Mouse (Mus musculus) liver, embryonic 11.5 days (tissue): Measurements from ENCODE around the gene Pigh. TPM values are rescaled to one million over a fixed set of nuclear protein-coding genes. Genes with fewer than 3 reads are reported as not detected.

Experiments used
- ATAC-seq: fragments of 200-750 bp; cut with Nextera tagmentation; replicated peaks from 2 replicates; pipeline ENCODE4 v1.8.0; 2017; ENCODE audit warnings: moderate number of reproducible peaks, mild to moderate bottlenecking, moderate TSS enrichment, moderate library complexity; ENCODE audit not compliant: low FRiP score
- DNase-seq: peaks from one replicate; pipeline ENCODE4 v3.0.0-alpha.2; 2017; ENCODE audit warnings: low spot score
- H3K27ac ChIP-seq: fragments of 300-500 bp; sonication (generic); 2 replicates; pipeline ENCODE4 v1.5.1; 2014; ENCODE audit warnings: mild to moderate bottlenecking, low read depth, low read length, control low read depth
- H3K27me3 ChIP-seq: fragments of 300-500 bp; sonication (generic); replicated peaks from 2 replicates; pipeline ENCODE4 v1.6.1; 2014; ENCODE audit warnings: low read length, mixed read lengths; ENCODE audit not compliant: control insufficient read depth, insufficient read depth
- H3K36me3 ChIP-seq: fragments of 300-500 bp; sonication (generic); 2 replicates; pipeline ENCODE4 v1.6.1; 2014; ENCODE audit warnings: mild to moderate bottlenecking, low read length, moderate library complexity, mixed read lengths; ENCODE audit not compliant: control insufficient read depth, insufficient read depth
- H3K4me1 ChIP-seq: fragments of 300-500 bp; sonication (generic); replicated peaks from 2 replicates; pipeline ENCODE4 v1.6.1; 2014; ENCODE audit warnings: low read length, mixed read lengths; ENCODE audit not compliant: control insufficient read depth, insufficient read depth
- H3K4me2 ChIP-seq: fragments of 300-500 bp; sonication (generic); 2 replicates; pipeline ENCODE4 v1.6.1; 2014; ENCODE audit warnings: mild to moderate bottlenecking, control low read depth, moderate library complexity
- H3K4me3 ChIP-seq: fragments of 300-500 bp; sonication (generic); 2 replicates; pipeline ENCODE4 v1.5.1; 2014; ENCODE audit warnings: low read depth, low read length, control low read depth
- H3K9ac ChIP-seq: fragments of 300-500 bp; sonication (generic); 2 replicates; pipeline ENCODE4 v1.6.1; 2014; ENCODE audit warnings: low read depth, low read length, control low read depth
- H3K9me3 ChIP-seq: fragments of 300-500 bp; sonication (generic); 2 replicates; pipeline ENCODE4 v1.6.1; 2016; ENCODE audit warnings: low read length, inconsistent platforms, mixed read lengths; ENCODE audit not compliant: control insufficient read depth
- WGBS: fragments of 180-500 bp; shearing (Covaris S2); extraction: QIAGEN DNeasy Blood & Tissue Kit; methylation state at CpG from one replicate; pipeline ENCODE4 v1.1.7; 2014; 5-methylcytosine and 5-hydroxymethylcytosine counted together
- polyA plus RNA-seq: library from polyadenylated mRNA; unstranded; fragments of >200 nt; fragmentation: Nextera tagmentation; extraction: Ambion mirVana; gene quantifications from 2 replicates; pipeline ENCODE4 v1.2.1, GENCODE M21; 2014

The Pigh gene
- polyA plus RNA-seq, 1 experiment from 2014 or later: 17.0 TPM

- no peak overlapping the region for H3K4me2 ChIP-seq
- H3K9ac ChIP-seq: no peak overlapping the region
- H3K27ac ChIP-seq: no peak overlapping the region
- ATAC-seq (no peak), DNase-seq (no peak)
- no peaks in the 10 kb centered on the region for H3K27me3 ChIP-seq
- H3K9me3 ChIP-seq: no peaks in the 10 kb centered on the region
- H3K36me3 ChIP-seq: no peaks in the 10 kb centered on the region; the same call in 1 of the 2 replicates
- no peaks in the 10 kb centered on the region for H3K4me1 ChIP-seq
- 82% methylated on average over 9 of the region's 9 CpGs for WGBS
- no peak overlapping the region for H3K4me3 ChIP-seq
These were observed 29.3 kb downstream of the Pigh start for GRCm38 (mm10) chr12:79060134-79060533.

DNA sequence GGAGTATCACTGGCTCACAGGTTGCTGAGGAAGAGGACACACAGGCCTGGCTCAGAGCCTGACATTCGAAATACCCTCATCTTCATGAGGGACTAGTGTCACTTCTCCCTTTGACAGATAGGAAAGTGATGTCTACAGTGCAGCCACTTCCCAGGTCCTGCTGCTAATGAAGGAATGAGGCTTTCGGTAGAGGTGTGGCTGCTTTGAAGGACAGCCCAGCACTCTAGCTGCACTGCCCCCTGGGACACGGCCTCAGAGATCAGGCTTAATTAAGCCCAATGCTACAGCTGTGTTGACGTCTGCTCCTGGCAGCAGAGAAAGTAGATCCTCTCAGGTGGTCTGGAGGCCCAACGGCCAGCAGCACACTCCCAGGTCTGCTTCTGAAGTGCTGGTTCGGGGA lies 29.9 kb downstream of the Pigh start:
- WGBS: 82% methylated on average over 6 of the region's 6 CpGs

GRCm38 (mm10) chr12:79055276-79055675 lies 34.2 kb downstream of the Pigh start:
- Histone ChIP-seq H3K4me1 (no peaks in the 10 kb centered on the region; the same call in 1 of the 2 replicates), H3K4me3 (no peak overlapping the region), H3K36me3 (no peaks in the 10 kb centered on the region; the same call in 1 of the 2 replicates), H3K9me3 (no peaks in the 10 kb centered on the region), H3K4me2 (no peak overlapping the region), H3K9ac (no peak overlapping the region), H3K27me3 (no peaks in the 10 kb centered on the region), H3K27ac (no peak overlapping the region)
- peak; percentile 89 for ATAC-seq
- peak; percentile 34 for DNase-seq
- 55% methylated on average over 7 of the region's 7 CpGs for WGBS

More for the DNA sequence above, 29.9 kb downstream of the Pigh start:
- no peaks in the 10 kb centered on the region for H3K4me1 ChIP-seq
- ATAC-seq (no peak), DNase-seq (no peak)
- no peak overlapping the region for H3K9ac ChIP-seq
- H3K27ac ChIP-seq: no peak overlapping the region
- no peaks in the 10 kb centered on the region for H3K27me3 ChIP-seq
- H3K36me3 ChIP-seq: no peaks in the 10 kb centered on the region; the same call in 1 of the 2 replicates
- no peak overlapping the region for H3K4me3 ChIP-seq
- H3K9me3 ChIP-seq: no peaks in the 10 kb centered on the region
- H3K4me2 ChIP-seq: no peak overlapping the region

DNA sequence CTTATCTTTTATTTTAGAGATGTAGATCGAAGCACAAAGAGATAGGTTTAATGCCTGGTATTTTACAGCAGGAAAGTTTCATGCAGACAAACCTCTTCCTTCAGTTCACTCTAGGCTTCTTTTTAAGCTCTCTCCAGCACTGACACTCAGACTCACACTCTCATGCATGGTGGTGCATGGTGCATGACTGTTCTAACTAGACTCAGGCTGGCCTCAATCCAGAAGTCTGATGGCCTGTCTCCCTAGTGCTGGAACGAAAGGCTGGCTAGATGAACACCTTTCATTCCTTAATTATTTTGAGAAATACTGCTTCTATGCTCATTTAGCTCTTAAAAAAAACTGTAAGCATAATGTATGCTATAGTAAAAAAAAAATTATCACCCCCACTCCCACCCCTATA lies 37.4 kb downstream of the Pigh start:
- no peak for ATAC-seq

DNA sequence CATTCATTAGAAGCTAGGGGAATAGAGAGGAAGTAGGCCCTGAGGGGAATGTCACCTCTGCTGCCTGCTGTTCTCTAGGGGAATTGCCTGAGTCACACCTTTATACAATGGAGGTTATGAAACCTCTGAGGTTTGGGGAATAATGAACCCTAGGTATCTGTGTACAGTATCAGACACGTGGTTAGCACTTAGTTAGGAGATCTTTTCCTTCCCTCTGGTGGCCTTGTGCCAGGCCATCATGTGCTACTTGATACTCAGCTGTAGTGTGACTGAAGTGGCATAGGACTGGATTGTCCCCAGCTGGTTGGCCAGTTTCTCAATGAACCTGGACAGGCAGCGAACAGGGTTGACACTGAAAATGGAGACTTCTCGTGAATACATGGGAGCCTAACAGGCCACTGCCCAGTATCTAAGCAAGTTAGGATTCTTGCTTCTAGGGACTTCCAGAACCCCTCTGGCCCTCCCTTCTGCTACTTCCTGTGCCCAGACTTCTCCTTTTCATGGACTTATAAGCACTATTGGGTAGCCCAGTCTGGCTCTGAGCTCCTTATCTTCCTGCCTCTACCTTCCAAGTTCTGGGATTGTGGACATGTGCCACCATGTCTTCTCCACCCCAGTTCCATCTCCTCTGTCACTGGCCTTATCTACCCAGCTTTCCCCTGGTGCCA lies 38.8 kb downstream of the Pigh start:
- Histone ChIP-seq H3K27ac (no peak overlapping the region), H3K4me3 (no peak overlapping the region), H3K4me2 (no peak overlapping the region), H3K36me3 (no peaks in the 10 kb centered on the region), H3K9ac (no peak overlapping the region), H3K4me1 (no peaks in the 10 kb centered on the region; the same call in 1 of the 2 replicates), H3K27me3 (no peaks in the 10 kb centered on the region), H3K9me3 (no peaks in the 10 kb centered on the region)
- DNase-seq (no peak), ATAC-seq (no peak)
- 79% methylated on average over 3 of the region's 3 CpGs for WGBS

More for the DNA sequence above, 37.4 kb downstream of the Pigh start:
- Histone ChIP-seq H3K27ac (no peak overlapping the region), H3K27me3 (no peaks in the 10 kb centered on the region), H3K36me3 (no peaks in the 10 kb centered on the region), H3K4me1 (no peaks in the 10 kb centered on the region; the same call in 1 of the 2 replicates), H3K9ac (no peak overlapping the region), H3K4me2 (no peak overlapping the region), H3K9me3 (no peaks in the 10 kb centered on the region), H3K4me3 (no peak overlapping the region)
- no peak for DNase-seq
- 85% methylated on average over 2 of the region's 2 CpGs for WGBS

- H3K27ac ChIP-seq: no peak overlapping the region
- no peak overlapping the region for H3K4me3 ChIP-seq
- H3K9me3 ChIP-seq: no peaks in the 10 kb centered on the region
- ATAC-seq (no peak), DNase-seq (no peak)
- no peaks in the 10 kb centered on the region for H3K27me3 ChIP-seq
- no peaks in the 10 kb centered on the region; the same call in 1 of the 2 replicates for H3K4me1 ChIP-seq
- H3K4me2 ChIP-seq: no peak overlapping the region
- no peaks in the 10 kb centered on the region for H3K36me3 ChIP-seq
- 78% methylated on average over 2 of the region's 2 CpGs for WGBS
- H3K9ac ChIP-seq: no peak overlapping the region
These were observed 39.6 kb downstream of the Pigh start for GRCm38 (mm10) chr12:79049807-79050206.

DNA sequence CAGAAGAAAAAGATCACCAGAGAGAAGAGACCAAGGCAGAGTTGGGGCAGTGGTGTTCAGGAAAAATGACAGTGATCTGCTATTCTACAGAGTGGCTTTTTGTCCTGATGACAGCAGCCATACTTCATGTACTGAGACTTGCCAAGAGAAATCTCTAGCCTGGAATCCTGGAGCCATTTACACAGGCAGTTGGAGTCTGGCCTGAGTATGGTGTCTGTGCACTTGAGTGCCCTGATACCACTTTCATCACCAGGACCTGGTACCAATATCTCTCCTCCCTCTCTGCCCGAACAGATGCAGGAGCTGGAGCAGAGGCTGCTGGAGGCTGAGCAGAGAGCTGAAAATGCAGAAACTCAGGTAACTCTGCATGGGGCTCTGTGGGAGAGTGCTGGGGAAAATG lies 40.6 kb downstream of the Pigh start:
- H3K27ac ChIP-seq: no peak overlapping the region
- no peaks in the 10 kb centered on the region; the same call in 1 of the 2 replicates for H3K4me1 ChIP-seq
- 83% methylated on average over 1 of the region's 1 CpGs for WGBS
- H3K4me2 ChIP-seq: no peak overlapping the region
- H3K9me3 ChIP-seq: no peaks in the 10 kb centered on the region
- DNase-seq: no peak
- no peak overlapping the region for H3K4me3 ChIP-seq
- ATAC-seq: no peak
- no peaks in the 10 kb centered on the region for H3K36me3 ChIP-seq
- H3K27me3 ChIP-seq: no peaks in the 10 kb centered on the region
- H3K9ac ChIP-seq: no peak overlapping the region

GRCm38 (mm10) chr12:79047203-79047602 lies 42.2 kb downstream of the Pigh start:
- Histone ChIP-seq H3K4me2 (no peak overlapping the region), H3K4me3 (no peak overlapping the region), H3K9me3 (no peaks in the 10 kb centered on the region), H3K27ac (no peak overlapping the region), H3K36me3 (no peaks in the 10 kb centered on the region), H3K4me1 (no peaks in the 10 kb centered on the region), H3K27me3 (no peaks in the 10 kb centered on the region), H3K9ac (no peak overlapping the region)
- no peak for ATAC-seq
- no peak for DNase-seq
- 80% methylated on average over 7 of the region's 7 CpGs for WGBS

DNA sequence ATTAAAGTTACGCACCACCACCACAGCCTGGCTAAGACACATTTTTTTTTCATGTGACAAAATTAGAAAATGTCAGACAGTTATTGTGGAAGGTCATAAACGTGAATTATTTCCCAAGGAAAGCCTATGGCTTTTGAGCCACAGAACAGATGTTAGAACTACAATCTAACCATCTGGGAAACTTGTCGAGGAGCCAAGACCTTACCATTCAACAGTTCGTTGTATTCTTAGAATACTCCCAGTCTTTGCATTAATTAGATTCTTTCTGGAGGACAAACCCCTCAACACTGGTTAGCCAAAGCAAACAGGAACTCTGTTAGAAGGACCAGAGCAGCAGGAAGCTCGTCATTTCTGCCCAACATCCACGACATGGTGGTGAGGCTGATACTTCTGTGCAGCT lies 43.3 kb downstream of the Pigh start:
- Histone ChIP-seq H3K4me2 (no peak overlapping the region), H3K4me3 (no peak overlapping the region), H3K4me1 (peaks cover 3% of the 10 kb centered on the region; the same call in 1 of the 2 replicates), H3K27ac (no peak overlapping the region), H3K9ac (no peak overlapping the region), H3K27me3 (no peaks in the 10 kb centered on the region), H3K36me3 (no peaks in the 10 kb centered on the region), H3K9me3 (no peaks in the 10 kb centered on the region)
- DNase-seq: no peak
- 73% methylated on average over 6 of the region's 6 CpGs for WGBS
- no peak for ATAC-seq
